Mouse (Mus musculus): Measurements from ENCODE around the gene Olfr1431.
"Not testable (repeated sequence)": the region's sequence is repeated elsewhere in the genome, so short reads cannot be mapped to it uniquely, and the experiment has no call there.

Gene Olfr1431

DNA sequence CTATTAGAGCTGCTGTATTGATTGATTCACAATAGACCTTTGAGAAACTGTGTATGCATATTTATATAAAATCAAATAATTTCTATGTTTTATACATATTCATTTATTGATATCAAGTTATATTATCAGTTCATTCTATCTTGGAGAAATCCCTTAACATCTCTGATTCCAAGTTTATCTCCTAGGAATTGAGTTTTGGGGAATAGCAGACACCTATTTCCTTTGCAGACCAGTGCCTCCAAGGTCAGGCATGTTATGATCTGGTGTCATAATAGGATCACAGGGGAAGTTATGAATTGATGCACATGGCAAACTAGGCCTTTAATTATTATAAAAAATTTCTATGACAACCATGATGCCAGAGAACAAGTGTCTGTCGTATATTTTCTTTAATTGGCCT, at the start of gene Olfr1431:
Gene Olfr1431 (plus strand): TSS at position 301 of the 400 bp plus-strand sequence.
- DNase-seq: no peak

DNA sequence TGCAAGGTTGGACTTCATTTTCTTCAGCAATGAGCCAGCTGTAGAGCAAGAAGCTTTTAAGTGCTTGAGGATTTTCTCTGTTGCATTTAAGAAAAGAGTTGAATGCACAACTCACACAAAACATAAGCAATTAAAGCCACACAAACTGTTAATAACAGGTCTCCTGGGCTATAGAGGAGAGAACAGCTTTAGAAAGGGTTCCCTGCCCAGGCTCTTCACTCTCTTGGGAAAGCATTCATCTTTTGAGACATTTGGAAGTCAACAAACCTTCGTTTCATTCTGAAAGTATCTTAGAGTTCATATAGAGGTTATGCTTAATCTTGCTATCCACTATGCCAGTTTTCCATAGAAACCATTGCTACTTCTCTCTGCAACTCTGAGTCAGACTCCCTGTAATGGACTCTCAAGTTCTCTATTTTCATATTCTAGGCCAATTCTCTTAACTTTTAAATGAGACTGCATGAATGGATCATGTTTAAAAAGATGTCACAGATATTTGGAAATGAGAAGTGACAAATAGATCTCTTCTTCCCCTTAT, 30.3 kb upstream of the Olfr1431 start, which contains the start of gene Olfr1555-ps1:
Gene Olfr1555-ps1 (minus strand): TSS at position 51 of the 538 bp plus-strand sequence.
- DNase-seq: not testable (repeated sequence)

DNA sequence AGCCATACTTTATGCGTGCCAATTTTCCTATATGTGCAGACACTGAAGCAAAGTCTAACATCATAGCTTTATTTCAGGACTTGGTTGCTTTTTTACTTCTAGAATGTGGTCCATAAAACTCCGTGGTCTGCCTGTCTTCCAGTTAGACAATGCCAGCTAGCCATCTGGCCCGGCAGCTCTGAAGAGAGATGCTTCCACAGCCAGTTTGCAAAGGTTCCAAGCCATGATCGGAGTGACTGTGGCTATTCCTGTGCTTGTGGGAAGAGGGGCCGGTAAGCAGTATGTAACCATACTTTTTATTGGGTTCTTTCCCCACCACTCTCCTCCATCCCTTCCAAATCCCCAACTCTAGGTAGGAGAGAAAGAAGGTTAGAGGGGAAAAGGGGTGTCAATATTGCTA, 25.0 kb upstream of the Olfr1431 start:
- not testable (repeated sequence) for DNase-seq

GRCm38 (mm10) chr19:12199076-12199475, 1.4 kb upstream of the Olfr1431 start:
- not testable (repeated sequence) for DNase-seq

DNA sequence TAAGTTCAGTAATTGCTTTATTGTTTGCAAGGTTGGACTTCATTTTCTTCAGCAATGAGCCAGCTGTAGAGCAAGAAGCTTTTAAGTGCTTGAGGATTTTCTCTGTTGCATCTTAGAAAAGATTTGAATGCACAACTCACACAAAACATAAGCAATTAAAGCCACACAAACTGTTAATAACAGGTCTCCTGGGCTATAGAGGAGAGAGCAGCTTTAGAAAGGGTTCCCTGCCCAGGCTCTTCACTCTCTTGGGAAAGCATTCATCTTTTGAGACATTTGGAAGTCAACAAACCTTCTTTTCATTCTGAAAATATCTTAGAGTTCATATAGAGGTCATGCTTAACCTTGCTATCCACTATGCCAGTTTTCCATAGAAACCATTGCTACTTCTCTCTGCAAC, 32.1 kb downstream of the Olfr1431 start, which contains the start of gene Olfr1432:
Gene Olfr1432 (minus strand): TSS at position 101 of the 400 bp plus-strand sequence.
- not testable (repeated sequence) for DNase-seq

DNA sequence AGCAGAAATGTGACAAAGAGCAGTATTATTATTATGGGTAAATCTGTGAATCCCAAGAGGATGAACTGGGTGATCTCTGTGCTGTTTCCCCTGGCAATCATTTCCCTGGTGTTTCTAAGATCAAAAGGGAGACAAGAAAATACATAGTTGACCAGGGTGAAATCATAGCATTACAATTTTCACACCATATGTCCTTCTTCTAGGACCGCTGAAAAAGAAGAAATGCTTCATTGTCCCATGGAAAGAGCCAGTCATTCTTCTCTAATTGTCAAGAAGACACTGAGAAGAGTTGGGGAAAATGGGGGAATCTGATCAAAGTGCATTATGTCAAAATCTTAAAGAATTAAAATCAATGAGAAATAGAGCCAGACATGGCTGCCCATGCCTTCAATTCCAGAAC, 41.1 kb downstream of the Olfr1431 start, which contains the start of gene Olfr262:
Gene Olfr262 (minus strand): TSS at position 101 of the 400 bp plus-strand sequence.
- no peak for DNase-seq

GRCm38 (mm10) chr19:12260732-12261131, 60.3 kb downstream of the Olfr1431 start, which contains the start of gene Olfr235:
TSS of gene Olfr235 (plus strand) at chr19:12261032.
- no peak for DNase-seq
